Mouse (Mus musculus): Measurements from ENCODE around the gene Abca9.

DNA sequence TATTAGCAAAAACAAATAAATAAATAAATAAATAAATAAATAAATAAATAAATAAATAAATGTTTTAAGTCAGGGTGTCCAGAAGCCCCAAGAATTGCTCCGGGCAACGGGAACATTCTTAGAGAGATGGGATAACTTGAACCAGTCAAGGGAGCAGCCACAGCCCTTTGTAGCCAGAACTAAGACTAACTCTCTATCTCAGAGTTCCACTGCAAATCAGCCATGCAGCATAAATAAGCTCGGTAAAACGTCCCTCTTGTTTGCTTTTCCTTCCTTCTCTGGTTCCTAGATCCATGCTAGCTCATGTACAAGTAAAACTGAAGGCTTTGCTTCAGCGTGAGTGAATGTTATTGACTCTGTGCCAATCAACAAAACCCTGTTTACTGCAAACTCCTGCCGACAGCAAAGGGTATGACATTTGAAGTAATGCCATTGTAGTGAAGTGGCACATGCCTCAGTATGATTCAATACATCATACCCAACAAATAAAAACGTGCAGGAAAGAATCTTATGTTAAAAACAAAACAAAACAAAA is 73.1 kb downstream of the Abca9 start:
- TF ChIP-seq CTCF (IDR thresholded peaks at IDR 0.05; ENCODE audit: control insufficient read depth, insufficient read depth, insufficient read length) (no peak), MYOG (IDR thresholded peaks at IDR 0.05; ENCODE audit: control insufficient read depth, extremely low read depth, insufficient read length) (no peak)

Data from C2C12 (cell line).